Mouse (Mus musculus): ENCODE data around the gene Gm20696.

DNA sequence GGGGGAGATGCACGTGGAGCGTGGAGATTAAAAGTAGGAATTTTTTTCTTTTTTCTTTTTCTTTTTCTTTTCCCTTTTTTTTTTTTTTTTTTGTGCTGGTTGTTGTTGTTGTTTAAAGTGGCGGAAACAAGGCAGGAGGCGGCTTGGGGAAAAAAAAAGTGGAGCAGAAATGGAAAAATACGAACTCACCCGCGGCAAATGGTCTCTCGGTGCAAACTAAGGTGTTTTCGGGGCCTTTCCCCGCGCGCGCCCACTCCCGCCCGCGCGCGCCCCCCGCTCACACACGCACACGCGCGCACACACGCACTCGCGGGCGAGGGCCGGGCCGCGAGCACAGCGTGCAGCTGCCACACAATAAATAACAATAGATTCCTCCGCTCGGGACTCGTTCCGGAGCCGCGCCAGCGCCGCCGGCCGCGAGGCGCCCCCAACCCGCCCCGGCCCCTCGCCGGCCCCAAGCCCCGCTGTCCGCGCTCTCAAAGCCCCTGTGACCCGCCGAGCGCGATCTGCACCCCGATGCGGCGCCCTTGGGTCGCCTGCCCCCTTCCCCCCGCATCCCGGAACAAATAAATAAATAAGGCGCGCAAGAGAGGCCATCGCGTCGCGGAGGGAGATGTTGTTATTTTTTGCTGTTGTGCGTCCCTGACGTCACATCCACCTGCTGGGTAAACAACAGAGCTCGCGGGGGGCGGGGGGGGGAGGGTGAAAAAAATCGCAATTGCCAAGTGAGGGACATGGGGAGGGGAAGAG lies 144.1 kb downstream of the Gm20696 start, which contains the start of gene Foxp1:
- TF ChIP-seq CTCF (IDR thresholded peaks at IDR 0.05; ENCODE audit: control insufficient read depth, insufficient read depth, low read length) (no peak), POLR2A (IDR thresholded peaks at IDR 0.05; ENCODE audit: borderline replicate concordance, control insufficient read depth, low read depth, low read length) (peak; percentile 42; the same call in 1 of the 2 replicates)
